Mouse (Mus musculus): ENCODE data around the gene Tdrd7. TPM values are rescaled to one million over a fixed set of nuclear protein-coding genes. Genes with fewer than 3 reads are reported as not detected.

Tdrd7 gene
- total RNA-seq, 2 experiments from 2014 or later: 23.4 to 25.7 TPM

GRCm38 (mm10) chr4:46069851-46070482 is 104.8 kb downstream of the Tdrd7 start:
- DNase-seq (ENCODE audit: extremely low spot score in 1 of 2, low spot score in 2 of 2): no peak
- intact Hi-C loops (cut with DNase I): no loop called here

DNA sequence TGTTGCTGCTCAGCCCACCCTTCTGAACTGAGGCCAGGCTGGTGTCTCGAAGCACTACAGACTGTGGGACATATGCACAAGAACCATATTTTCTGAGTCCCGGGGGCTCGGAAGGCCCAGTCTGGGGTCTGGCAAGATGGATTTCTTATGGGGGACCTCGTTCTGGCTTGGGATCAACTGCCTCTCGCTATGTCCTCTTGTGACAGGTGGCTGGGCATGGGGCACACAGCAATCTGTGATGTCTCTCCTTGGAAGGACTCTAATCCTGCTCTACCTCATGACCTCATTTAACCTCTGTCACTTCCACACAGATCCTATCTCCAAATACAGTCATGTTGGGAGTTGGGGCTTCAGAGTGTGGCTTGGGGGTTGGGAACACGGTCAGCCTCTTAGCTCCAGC is 107.5 kb downstream of the Tdrd7 start:
- no peak for DNase-seq (ENCODE audit: extremely low spot score in 1 of 2, low spot score in 2 of 2)
- intact Hi-C loops (cut with DNase I): no loop called here

DNA sequence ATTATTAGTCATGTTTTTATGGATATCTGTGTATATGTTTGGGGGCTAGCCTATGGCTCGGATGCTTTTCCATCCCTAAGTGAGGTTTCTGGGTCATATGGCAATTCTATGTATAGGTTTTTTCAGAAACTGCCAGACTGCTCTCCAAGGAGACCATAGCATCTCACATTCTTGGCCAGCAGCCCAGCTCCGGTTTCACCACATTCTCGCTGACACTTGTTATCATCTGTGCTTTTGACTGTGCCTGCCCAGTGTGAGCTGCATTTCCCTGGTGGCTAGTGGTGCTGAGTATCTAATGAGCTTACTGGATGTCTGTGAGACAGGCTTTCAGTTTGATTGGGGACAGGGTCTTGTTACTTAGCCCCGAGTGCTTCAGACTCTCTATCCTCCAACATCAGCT is 108.6 kb downstream of the Tdrd7 start:
- intact Hi-C loops (cut with DNase I): no loop called here
- DNase-seq (ENCODE audit: extremely low spot score in 1 of 2, low spot score in 2 of 2): peak in 1 of 2 experiments; percentile 64

DNA sequence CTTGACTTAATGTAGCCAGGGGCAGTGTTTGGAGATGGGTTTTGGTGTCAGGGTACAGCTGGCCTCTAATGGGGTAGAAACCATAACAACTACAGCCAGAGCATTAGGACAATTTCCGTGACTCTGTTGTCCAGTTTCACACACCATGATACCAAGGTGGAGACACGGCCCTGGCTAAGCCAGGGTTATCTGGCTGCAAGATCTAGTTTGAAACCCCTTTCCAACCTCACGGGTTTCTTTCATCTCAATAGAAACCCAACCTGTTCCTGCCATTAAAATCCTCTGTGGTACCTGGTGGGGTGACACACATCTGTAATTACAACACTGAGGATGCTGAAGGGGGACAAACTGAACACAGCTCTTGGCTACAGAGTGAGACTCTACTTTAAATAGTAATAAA is 110.5 kb downstream of the Tdrd7 start:
- DNase-seq (ENCODE audit: extremely low spot score in 1 of 2, low spot score in 2 of 2): no peak
- intact Hi-C loops (cut with DNase I): no loop called here

GRCm38 (mm10) chr4:46076892-46077291 is 111.8 kb downstream of the Tdrd7 start:
- no peak for DNase-seq (ENCODE audit: extremely low spot score in 1 of 2, low spot score in 2 of 2)

DNA sequence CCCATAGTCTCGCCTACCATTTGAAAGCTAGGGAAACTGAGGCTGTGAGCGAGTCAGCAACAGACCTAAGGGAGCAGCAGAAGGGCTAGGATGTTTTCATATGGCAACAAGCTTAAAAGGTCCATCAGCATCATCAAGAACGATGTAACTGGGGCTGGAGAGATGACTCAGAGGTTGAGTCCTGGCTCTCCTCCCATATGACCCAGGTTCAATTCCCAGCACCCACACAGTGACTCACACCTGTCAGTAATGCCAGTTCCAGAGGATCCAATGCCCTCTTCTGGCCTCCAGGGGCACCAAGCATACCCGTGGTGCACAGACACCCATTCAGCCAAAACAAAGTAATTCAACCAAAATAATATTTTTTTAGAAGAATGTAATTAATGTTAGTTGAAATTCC is 115.1 kb downstream of the Tdrd7 start:
- intact Hi-C loops (cut with DNase I): no loop called here
- no peak for DNase-seq (ENCODE audit: extremely low spot score in 1 of 2, low spot score in 2 of 2)

More at GRCm38 (mm10) chr4:46076892-46077291, 111.8 kb downstream of the Tdrd7 start:
- intact Hi-C loops (cut with DNase I): no loop called here

DNA sequence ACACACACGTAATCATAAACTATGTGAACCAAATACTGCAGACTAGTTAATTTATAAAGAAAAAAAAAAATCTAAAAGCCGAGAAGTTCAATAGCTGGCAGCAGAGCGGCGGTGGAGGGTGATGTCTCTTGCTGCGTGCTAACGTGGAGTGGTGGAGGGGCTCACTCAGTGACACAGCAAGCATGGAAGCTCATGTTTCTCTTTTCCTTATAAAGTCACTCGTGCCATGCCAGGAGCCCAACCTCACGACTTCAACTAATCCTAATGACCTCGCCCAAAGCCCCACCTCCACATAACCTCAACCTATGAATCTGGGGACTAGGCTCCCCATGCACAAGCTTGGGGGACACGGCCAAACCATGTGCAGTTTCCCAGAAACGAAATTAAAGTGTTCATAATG is 117.4 kb downstream of the Tdrd7 start:
- intact Hi-C loops (cut with DNase I): no loop called here
- DNase-seq (ENCODE audit: extremely low spot score in 1 of 2, low spot score in 2 of 2): no peak

Other genes with a start within 250 kb of the Tdrd7 start
- 10 to 100 TPM; 17.7 to 18.3 TPM for gene Aldh1b1, start 166.3 kb upstream of the Tdrd7 start, total RNA-seq (2021)
- gene Igfbpl1, start 138.4 kb upstream of the Tdrd7 start, total RNA-seq (2021): 1 to 10 TPM; 2.6 to 2.9 TPM
- gene Stra6l, start 116.7 kb upstream of the Tdrd7 start, total RNA-seq (2021): not detected
- under 1 TPM; 0.08 to 0.21 TPM for gene Ccdc180, start 75.0 kb upstream of the Tdrd7 start, total RNA-seq (2021)
- gene Tmod1, start 73.6 kb downstream of the Tdrd7 start, total RNA-seq (2021): 10 to 100 TPM; 10.5 to 11.3 TPM
- 10 to 100 TPM; 48.7 to 53.1 TPM for gene Ncbp1, start 173.3 kb downstream of the Tdrd7 start, total RNA-seq (2021)
- 10 to 100 TPM; 16.5 to 16.9 TPM for gene Tstd2, start 173.4 kb downstream of the Tdrd7 start, total RNA-seq (2021)
- 10 to 100 TPM; 14.6 to 16.2 TPM for gene Xpa, start 231.0 kb downstream of the Tdrd7 start, total RNA-seq (2021)

Measured in left cerebral cortex, postnatal 10 days (tissue).